Mouse (Mus musculus) midbrain, embryonic 14.5 days (tissue): ENCODE data around the gene Sumo3. TPM values are rescaled to one million over a fixed set of nuclear protein-coding genes. Genes with fewer than 3 reads are reported as not detected.

Source experiments
- ATAC-seq: fragments of 200-750 bp; cut with Nextera tagmentation; 2 replicates; pipeline ENCODE4 v1.8.0; 2017; ENCODE audit warnings: moderate number of reproducible peaks, moderate library complexity; ENCODE audit not compliant: low FRiP score, low TSS enrichment
- DNase-seq: peaks from one replicate; pipeline ENCODE4 v3.0.0-alpha.2; 2015
- H3K27ac ChIP-seq: fragments of 300-500 bp; sonication (generic); replicated peaks from 2 replicates; pipeline ENCODE4 v1.5.1; 2014; ENCODE audit warnings: mild to moderate bottlenecking, low read depth, low read length, moderate library complexity
- H3K27me3 ChIP-seq: fragments of 300-500 bp; sonication (generic); 2 replicates; pipeline ENCODE4 v1.6.1; 2014; ENCODE audit warnings: low read length, control low read depth, mixed read lengths; ENCODE audit not compliant: control insufficient read depth, insufficient read depth
- H3K36me3 ChIP-seq: fragments of 300-500 bp; sonication (generic); 2 replicates; pipeline ENCODE4 v1.6.1; 2014; ENCODE audit warnings: low read length, control low read depth; ENCODE audit not compliant: control insufficient read depth, insufficient read depth
- H3K4me1 ChIP-seq: fragments of 300-500 bp; sonication (generic); 2 replicates; pipeline ENCODE4 v1.6.1; 2014; ENCODE audit warnings: mild to moderate bottlenecking, antibody characterized with exemption, low read length, control low read depth; ENCODE audit not compliant: control insufficient read depth, insufficient read depth
- H3K4me2 ChIP-seq: fragments of 300-500 bp; sonication (generic); 2 replicates; pipeline ENCODE4 v1.6.1; 2014; ENCODE audit warnings: mild to moderate bottlenecking, low read length, moderate library complexity
- H3K4me3 ChIP-seq: fragments of 300-500 bp; sonication (generic); replicated peaks from 2 replicates; pipeline ENCODE4 v1.5.1; 2014; ENCODE audit warnings: low read depth, low read length
- H3K9ac ChIP-seq: fragments of 300-500 bp; sonication (generic); replicated peaks from 2 replicates; pipeline ENCODE4 v1.6.1; 2014; ENCODE audit warnings: mild to moderate bottlenecking, low read length, moderate library complexity
- H3K9me3 ChIP-seq: fragments of 300-500 bp; sonication (generic); 2 replicates; pipeline ENCODE4 v1.6.1; 2016; ENCODE audit warnings: low read length, control low read depth, mixed read lengths; ENCODE audit not compliant: control insufficient read depth
- WGBS: fragments of 180-500 bp; shearing (Covaris S2); extraction: QIAGEN DNeasy Blood & Tissue Kit; methylation state at CpG from one replicate; pipeline ENCODE4 v1.1.7; 2014; 5-methylcytosine and 5-hydroxymethylcytosine counted together
- polyA plus RNA-seq: library from polyadenylated mRNA; unstranded; fragments of >200 nt; fragmentation: Nextera tagmentation; extraction: Ambion mirVana; gene quantifications from 2 replicates; pipeline ENCODE4 v1.2.1, GENCODE M21; 2014

Sumo3 gene
- polyA plus RNA-seq, 1 experiment from 2014 or later, result 253 TPM

GRCm38 (mm10) chr10:77626591-77626990 lies 20.7 kb downstream of the Sumo3 start:
- Histone ChIP-seq H3K36me3 (peaks cover 10% of the 10 kb centered on the region), H3K9ac (no peak overlapping the region), H3K27ac (no peak overlapping the region), H3K4me1 (peaks cover 16% of the 10 kb centered on the region), H3K27me3 (no peaks in the 10 kb centered on the region), H3K4me2 (no peak overlapping the region), H3K4me3 (no peak overlapping the region), H3K9me3 (no peaks in the 10 kb centered on the region)
- WGBS, result 85% methylated on average over 7 of the region's 7 CpGs
- ATAC-seq (no peak), DNase-seq (no peak)

- Histone ChIP-seq H3K36me3 (peaks cover 15% of the 10 kb centered on the region), H3K27ac (no peak overlapping the region), H3K9me3 (no peaks in the 10 kb centered on the region), H3K27me3 (no peaks in the 10 kb centered on the region), H3K4me2 (no peak overlapping the region), H3K4me1 (peaks cover 16% of the 10 kb centered on the region), H3K9ac (no peak overlapping the region; the same call in 1 of the 2 replicates), H3K4me3 (no peak overlapping the region)
- ATAC-seq (peak; percentile 82), DNase-seq (peak; percentile 89)
- 33% methylated on average over 2 of the region's 2 CpGs for WGBS
These were observed 21.6 kb downstream of the Sumo3 start for GRCm38 (mm10) chr10:77627497-77627896.

- 88% methylated on average over 3 of the region's 3 CpGs for WGBS
- no peak for DNase-seq
- Histone ChIP-seq H3K4me1 (peaks cover 3% of the 10 kb centered on the region; the same call in 1 of the 2 replicates), H3K36me3 (peaks cover 23% of the 10 kb centered on the region), H3K9ac (no peak overlapping the region), H3K27me3 (no peaks in the 10 kb centered on the region), H3K27ac (no peak overlapping the region), H3K4me2 (no peak overlapping the region), H3K9me3 (no peaks in the 10 kb centered on the region), H3K4me3 (no peak overlapping the region)
- ATAC-seq, result no peak
These were observed 23.3 kb downstream of the Sumo3 start for GRCm38 (mm10) chr10:77629163-77629562.

GRCm38 (mm10) chr10:77629970-77630369 lies 24.1 kb downstream of the Sumo3 start:
- H3K4me1 ChIP-seq, result no peaks in the 10 kb centered on the region
- WGBS, result 96% methylated on average over 1 of the region's 1 CpGs
- no peak overlapping the region for H3K27ac ChIP-seq
- H3K27me3 ChIP-seq, result no peaks in the 10 kb centered on the region
- H3K9me3 ChIP-seq, result no peaks in the 10 kb centered on the region
- H3K9ac ChIP-seq, result no peak overlapping the region
- H3K4me3 ChIP-seq, result no peak overlapping the region
- no peak overlapping the region for H3K4me2 ChIP-seq
- H3K36me3 ChIP-seq, result peaks cover 21% of the 10 kb centered on the region
- DNase-seq (no peak), ATAC-seq (no peak)

- Histone ChIP-seq H3K36me3 (peaks cover 38% of the 10 kb centered on the region), H3K27ac (no peak overlapping the region), H3K4me3 (no peak overlapping the region), H3K9ac (no peak overlapping the region), H3K27me3 (no peaks in the 10 kb centered on the region), H3K9me3 (no peaks in the 10 kb centered on the region), H3K4me1 (no peaks in the 10 kb centered on the region), H3K4me2 (no peak overlapping the region)
- 81% methylated on average over 6 of the region's 6 CpGs for WGBS
- no peak for DNase-seq
- no peak for ATAC-seq
These were observed 28.1 kb downstream of the Sumo3 start for GRCm38 (mm10) chr10:77634016-77634415.

GRCm38 (mm10) chr10:77634452-77635231 lies 28.7 kb downstream of the Sumo3 start:
- Histone ChIP-seq H3K36me3 (peaks cover 39% of the 10 kb centered on the region), H3K9ac (no peak overlapping the region), H3K4me3 (no peak overlapping the region), H3K27me3 (no peaks in the 10 kb centered on the region), H3K9me3 (no peaks in the 10 kb centered on the region), H3K27ac (no peak overlapping the region), H3K4me2 (no peak overlapping the region), H3K4me1 (no peaks in the 10 kb centered on the region)
- DNase-seq (peak; percentile 31), ATAC-seq (no peak)
- 56% methylated on average over 13 of the region's 13 CpGs for WGBS

GRCm38 (mm10) chr10:77636234-77636922 lies 30.5 kb downstream of the Sumo3 start:
- no peak overlapping the region for H3K4me3 ChIP-seq
- ATAC-seq (no peak), DNase-seq (no peak)
- WGBS, result 93% methylated on average over 7 of the region's 7 CpGs
- H3K4me1 ChIP-seq, result no peaks in the 10 kb centered on the region
- H3K4me2 ChIP-seq, result no peak overlapping the region
- no peak overlapping the region for H3K9ac ChIP-seq
- no peak overlapping the region for H3K27ac ChIP-seq
- no peaks in the 10 kb centered on the region for H3K9me3 ChIP-seq
- H3K36me3 ChIP-seq, result peaks cover 44% of the 10 kb centered on the region
- H3K27me3 ChIP-seq, result no peaks in the 10 kb centered on the region

GRCm38 (mm10) chr10:77638956-77639355 lies 33.1 kb downstream of the Sumo3 start:
- no peak for ATAC-seq
- H3K9me3 ChIP-seq, result no peaks in the 10 kb centered on the region
- H3K9ac ChIP-seq, result no peak overlapping the region
- H3K4me2 ChIP-seq, result no peak overlapping the region
- no peaks in the 10 kb centered on the region for H3K27me3 ChIP-seq
- no peaks in the 10 kb centered on the region for H3K4me1 ChIP-seq
- no peak overlapping the region for H3K27ac ChIP-seq
- no peak overlapping the region for H3K4me3 ChIP-seq
- DNase-seq, result no peak
- peaks cover 48% of the 10 kb centered on the region for H3K36me3 ChIP-seq
- 76% methylated on average over 6 of the region's 6 CpGs for WGBS

- H3K4me1 ChIP-seq, result no peaks in the 10 kb centered on the region
- H3K9ac ChIP-seq, result no peak overlapping the region
- no peaks in the 10 kb centered on the region for H3K27me3 ChIP-seq
- H3K9me3 ChIP-seq, result no peaks in the 10 kb centered on the region
- ATAC-seq (no peak), DNase-seq (no peak)
- 88% methylated on average over 7 of the region's 7 CpGs for WGBS
- no peak overlapping the region for H3K27ac ChIP-seq
- no peak overlapping the region for H3K4me2 ChIP-seq
- H3K36me3 ChIP-seq, result peaks cover 65% of the 10 kb centered on the region
- H3K4me3 ChIP-seq, result no peak overlapping the region
These were observed 37.3 kb downstream of the Sumo3 start for GRCm38 (mm10) chr10:77643160-77643559.
